Mouse (Mus musculus): ENCODE data around the gene Krcc1. TPM values are rescaled to one million over a fixed set of nuclear protein-coding genes. Genes with fewer than 3 reads are reported as not detected.
"Not testable (repeated sequence)": the region's sequence is repeated elsewhere in the genome, so short reads cannot be mapped to it uniquely, and the experiment has no call there.

The Krcc1 gene
- total RNA-seq, 4 experiments from 2014 or later, result 17.5 to 20.5 (median 19.2) TPM

DNA sequence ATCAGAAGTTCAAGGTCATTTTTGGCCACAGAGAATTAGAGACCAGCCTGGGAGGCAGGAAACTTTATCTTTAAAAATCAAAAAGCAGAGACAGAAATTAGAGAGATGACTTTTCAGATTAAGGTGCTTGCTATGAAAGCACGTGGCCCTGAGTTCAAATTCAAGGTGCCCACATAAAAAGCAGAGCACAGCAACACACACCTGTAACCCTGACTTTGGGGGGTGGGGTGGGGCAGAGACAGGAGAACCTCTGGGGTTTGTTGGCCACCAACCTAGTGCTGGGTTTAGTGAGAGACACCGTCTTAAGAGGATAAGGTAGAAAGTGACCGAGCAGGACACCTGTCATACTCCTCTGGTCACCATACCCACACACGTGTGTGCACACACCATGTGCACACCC lies 60.0 kb downstream of the Krcc1 start:
- DNase-seq (ENCODE audit: low spot score in 2 of 2), result not testable (repeated sequence)

DNA sequence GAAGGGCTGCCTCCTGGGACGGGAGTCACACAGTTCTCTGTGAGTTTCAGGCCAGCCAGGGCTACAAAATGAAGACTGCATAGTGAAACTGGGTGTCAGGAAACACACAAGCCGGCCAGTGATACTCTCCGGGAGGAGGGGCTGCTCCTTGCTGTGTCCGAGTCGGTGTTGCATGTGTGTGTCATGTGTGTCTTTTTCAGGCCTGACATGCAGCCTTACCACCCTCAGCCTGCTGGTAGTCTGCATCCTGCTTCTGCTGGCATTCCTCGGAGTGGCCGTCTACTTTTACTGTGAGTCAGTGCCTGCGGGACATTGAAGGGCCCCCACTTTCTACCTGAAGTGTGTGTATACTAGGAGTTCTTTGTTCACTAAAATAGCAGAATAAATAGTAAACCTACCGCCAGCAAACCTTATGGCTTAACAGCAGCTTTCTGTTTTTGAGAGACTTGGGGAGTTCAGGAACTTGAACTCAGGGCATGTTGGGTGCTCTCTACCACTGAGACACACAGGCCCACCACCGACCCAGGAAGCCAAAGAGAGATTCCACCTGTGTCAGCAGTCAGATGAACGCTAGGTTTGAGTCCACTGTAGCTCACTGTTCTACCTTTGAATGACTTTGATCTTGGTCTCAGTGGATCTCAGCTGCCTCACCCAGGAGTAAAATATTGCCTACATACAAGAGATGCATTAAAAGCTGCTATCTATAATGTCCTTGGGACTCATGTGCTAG lies 60.9 kb downstream of the Krcc1 start:
- DNase-seq (ENCODE audit: low spot score in 2 of 2), result no peak

DNA sequence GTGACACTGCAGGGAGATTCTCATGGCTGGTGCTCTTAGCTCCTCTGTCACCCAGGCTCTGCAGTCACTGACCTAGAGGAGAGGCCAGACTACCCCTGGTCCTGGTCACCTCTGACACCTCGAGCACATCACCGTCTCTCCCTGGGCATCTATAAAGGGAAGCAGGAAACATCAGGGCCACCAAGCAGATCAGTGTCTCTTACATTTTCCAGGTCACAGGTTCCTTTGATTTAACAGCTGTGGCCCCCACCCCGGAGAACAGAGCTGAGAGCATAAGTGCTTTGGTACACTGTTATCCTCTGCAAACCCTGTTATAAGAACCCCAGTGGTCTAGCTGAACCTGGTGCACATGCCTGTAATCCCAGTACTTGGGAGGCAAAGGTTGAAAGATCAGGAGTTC lies 61.6 kb downstream of the Krcc1 start:
- DNase-seq (ENCODE audit: low spot score in 2 of 2), result no peak

DNA sequence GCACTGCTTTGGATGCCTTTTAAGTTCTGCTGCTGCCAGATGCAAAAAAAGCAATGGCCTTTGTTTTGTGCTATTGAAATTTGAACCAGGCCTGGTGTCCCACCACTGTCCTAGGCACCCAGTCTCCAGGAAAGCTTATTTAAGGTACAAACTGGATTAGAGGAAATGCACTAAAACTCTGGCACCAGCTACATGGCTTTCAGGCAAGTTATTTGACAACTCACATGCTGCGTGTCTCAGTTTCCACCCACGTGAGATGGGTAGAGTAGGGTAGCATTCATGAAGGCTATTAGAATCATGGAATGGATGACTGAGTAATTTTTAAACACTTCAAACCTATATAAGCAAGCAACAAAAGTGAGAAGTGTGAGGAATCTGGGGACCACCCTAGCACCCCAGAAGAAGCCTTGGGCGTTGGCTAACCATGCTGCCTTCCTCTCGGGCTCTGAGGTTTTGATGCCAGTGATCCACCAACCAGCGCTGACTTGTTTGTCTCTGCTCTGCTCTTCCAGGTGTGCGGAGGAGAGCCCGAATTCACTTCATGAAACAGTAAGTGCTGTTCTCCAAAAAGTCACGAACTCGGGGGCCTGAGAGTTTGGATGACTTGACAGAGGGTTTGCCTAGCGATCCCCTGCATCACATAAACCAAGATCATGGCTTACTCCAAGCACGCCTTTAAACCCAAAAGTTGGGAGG lies 62.2 kb downstream of the Krcc1 start:
- DNase-seq (ENCODE audit: low spot score in 2 of 2), result no peak

Small RNA genes lying within 50 kb of the gene (microRNA-seq; reads per million reads assigned to microRNA genes)
- gene Mir8112, result 54.9 to 77.0 reads per million in 2 experiments

Other genes with a start within 250 kb of the Krcc1 start
- gene Thnsl2, start 127.2 kb upstream of the Krcc1 start, total RNA-seq (2022), result 1 to 10 TPM; 4.6 to 9.5 (median 5.5) TPM
- gene Fabp1, start 71.8 kb upstream of the Krcc1 start, total RNA-seq (2022), result not detected
- gene Smyd1, start 50.6 kb downstream of the Krcc1 start, total RNA-seq (2022), result 1 to 10 TPM in 1 of 4 experiments, under 1 TPM in 3; 0.27 to 1.7 (median 0.75) TPM
- gene Cd8b1, start 51.1 kb downstream of the Krcc1 start, total RNA-seq (2022), result not detected
- under 1 TPM in 3 of 4 experiments, not detected in 1; 0.11 to 0.15 (median 0.13) TPM for gene Cd8a, start 101.8 kb downstream of the Krcc1 start, total RNA-seq (2022)
- gene Rmnd5a, start 169.0 kb downstream of the Krcc1 start, total RNA-seq (2022), result 100 to 1,000 TPM in 2 of 4 experiments, 10 to 100 TPM in 2; 89.3 to 105 (median 98.4) TPM
- gene Rnf103, start 222.2 kb downstream of the Krcc1 start, total RNA-seq (2022), result 10 to 100 TPM; 52.4 to 53.7 (median 53.5) TPM